Mouse (Mus musculus) lung, embryonic 16.5 days (tissue): Measurements from ENCODE around the gene Pla2g4b. TPM values are rescaled to one million over a fixed set of nuclear protein-coding genes. Genes with fewer than 3 reads are reported as not detected.

Experiments used
- ATAC-seq: fragments of 200-750 bp; cut with Nextera tagmentation; 2 replicates; pipeline ENCODE4 v1.8.0; 2017; ENCODE audit warnings: low read depth, mild to moderate bottlenecking, moderate library complexity
- H3K27ac ChIP-seq: fragments of 300-500 bp; sonication (generic); 2 replicates; pipeline ENCODE4 v1.5.1; 2014; ENCODE audit warnings: mild to moderate bottlenecking, control low read depth, low read length
- H3K27me3 ChIP-seq: fragments of 300-500 bp; sonication (generic); 2 replicates; pipeline ENCODE4 v1.6.1; 2014; ENCODE audit warnings: low read depth, low read length, mixed read lengths; ENCODE audit not compliant: control insufficient read depth, insufficient read depth
- H3K36me3 ChIP-seq: fragments of 300-500 bp; sonication (generic); 2 replicates; pipeline ENCODE4 v1.6.1; 2014; ENCODE audit warnings: low read length; ENCODE audit not compliant: control insufficient read depth, insufficient read depth
- H3K4me1 ChIP-seq: fragments of 300-500 bp; sonication (generic); replicated peaks from 2 replicates; pipeline ENCODE4 v1.6.1; 2014; ENCODE audit warnings: low read length, mixed read lengths; ENCODE audit not compliant: control insufficient read depth, insufficient read depth
- H3K4me2 ChIP-seq: fragments of 300-500 bp; sonication (generic); 2 replicates; pipeline ENCODE4 v1.6.1; 2014; ENCODE audit warnings: low read depth, low read length, control low read depth
- H3K4me3 ChIP-seq: fragments of 300-500 bp; sonication (generic); 2 replicates; pipeline ENCODE4 v1.5.1; 2014; ENCODE audit warnings: mild to moderate bottlenecking, low read length, control low read depth
- H3K9ac ChIP-seq: fragments of 300-500 bp; sonication (generic); 2 replicates; pipeline ENCODE4 v1.6.1; 2014; ENCODE audit warnings: low read length, control low read depth
- H3K9me3 ChIP-seq: fragments of 300-500 bp; sonication (generic); 2 replicates; pipeline ENCODE4 v1.6.1; 2016; ENCODE audit warnings: low read length; ENCODE audit not compliant: control insufficient read depth
- WGBS: fragments of 180-500 bp; shearing (Covaris S2); extraction: QIAGEN DNeasy Blood & Tissue Kit; methylation state at CpG from one replicate; pipeline ENCODE4 v1.1.7; 2014; 5-methylcytosine and 5-hydroxymethylcytosine counted together
- polyA plus RNA-seq: library from polyadenylated mRNA; unstranded; fragments of >200 nt; fragmentation: Nextera tagmentation; extraction: Ambion mirVana; gene quantifications from 2 replicates; pipeline ENCODE4 v1.2.1, GENCODE M21; 2015

The Pla2g4b gene
- polyA plus RNA-seq, 1 experiment from 2014 or later, result 1.1 TPM

DNA sequence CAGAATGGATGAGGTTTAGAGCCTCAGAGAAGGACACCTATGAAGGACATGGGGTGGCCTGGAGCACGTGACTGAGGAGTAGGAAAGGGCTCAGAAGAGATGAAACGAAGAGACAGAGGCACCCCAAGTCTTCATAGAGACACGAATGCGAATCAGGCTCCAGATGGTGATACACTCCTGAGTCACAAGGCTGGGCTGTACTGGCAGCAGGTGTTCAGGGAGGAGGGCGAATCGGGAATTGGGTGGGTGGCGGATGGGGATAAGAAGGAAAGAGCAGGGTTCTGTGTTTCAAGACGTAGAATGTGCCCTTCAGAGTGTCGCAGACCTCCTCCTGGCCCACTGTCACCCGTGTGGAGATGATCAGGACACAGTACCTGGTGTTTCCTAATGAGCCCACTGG lies 32.0 kb downstream of the Pla2g4b start:
- ATAC-seq, result no peak

DNA sequence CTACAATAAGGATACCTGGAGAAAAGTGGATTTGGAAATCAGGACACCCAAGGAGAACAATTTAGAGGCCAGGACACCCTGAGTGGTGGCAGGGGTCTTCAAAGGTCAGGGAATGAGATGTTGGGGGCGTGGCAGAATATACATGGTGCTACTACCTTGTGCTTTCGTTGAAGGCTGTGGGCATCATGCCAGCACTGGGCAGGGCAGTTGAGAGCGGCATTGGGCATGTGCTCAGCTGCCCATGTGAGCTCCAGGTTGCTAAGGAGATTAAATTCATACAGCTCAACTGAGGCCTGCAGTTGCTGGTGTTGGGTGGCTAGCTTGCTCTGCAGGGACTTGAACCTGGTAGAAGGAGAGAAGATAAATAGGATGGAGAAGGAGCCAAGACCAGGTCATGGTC lies 33.0 kb downstream of the Pla2g4b start:
- Histone ChIP-seq H3K9ac (no peak overlapping the region), H3K27ac (no peak overlapping the region), H3K4me2 (no peak overlapping the region), H3K4me1 (peaks cover 4% of the 10 kb centered on the region), H3K36me3 (no peaks in the 10 kb centered on the region), H3K27me3 (no peaks in the 10 kb centered on the region), H3K9me3 (no peaks in the 10 kb centered on the region), H3K4me3 (no peak overlapping the region)
- 68% methylated on average over 3 of the region's 3 CpGs for WGBS
- ATAC-seq, result peak; percentile 60

More for the DNA sequence above, 32.0 kb downstream of the Pla2g4b start:
- H3K9me3 ChIP-seq, result no peaks in the 10 kb centered on the region
- no peaks in the 10 kb centered on the region for H3K36me3 ChIP-seq
- H3K4me1 ChIP-seq, result peaks cover 12% of the 10 kb centered on the region
- H3K27me3 ChIP-seq, result no peaks in the 10 kb centered on the region
- WGBS, result 88% methylated on average over 10 of the region's 10 CpGs
- H3K9ac ChIP-seq, result no peak overlapping the region
- no peak overlapping the region for H3K4me3 ChIP-seq
- H3K4me2 ChIP-seq, result no peak overlapping the region
- H3K27ac ChIP-seq, result no peak overlapping the region

DNA sequence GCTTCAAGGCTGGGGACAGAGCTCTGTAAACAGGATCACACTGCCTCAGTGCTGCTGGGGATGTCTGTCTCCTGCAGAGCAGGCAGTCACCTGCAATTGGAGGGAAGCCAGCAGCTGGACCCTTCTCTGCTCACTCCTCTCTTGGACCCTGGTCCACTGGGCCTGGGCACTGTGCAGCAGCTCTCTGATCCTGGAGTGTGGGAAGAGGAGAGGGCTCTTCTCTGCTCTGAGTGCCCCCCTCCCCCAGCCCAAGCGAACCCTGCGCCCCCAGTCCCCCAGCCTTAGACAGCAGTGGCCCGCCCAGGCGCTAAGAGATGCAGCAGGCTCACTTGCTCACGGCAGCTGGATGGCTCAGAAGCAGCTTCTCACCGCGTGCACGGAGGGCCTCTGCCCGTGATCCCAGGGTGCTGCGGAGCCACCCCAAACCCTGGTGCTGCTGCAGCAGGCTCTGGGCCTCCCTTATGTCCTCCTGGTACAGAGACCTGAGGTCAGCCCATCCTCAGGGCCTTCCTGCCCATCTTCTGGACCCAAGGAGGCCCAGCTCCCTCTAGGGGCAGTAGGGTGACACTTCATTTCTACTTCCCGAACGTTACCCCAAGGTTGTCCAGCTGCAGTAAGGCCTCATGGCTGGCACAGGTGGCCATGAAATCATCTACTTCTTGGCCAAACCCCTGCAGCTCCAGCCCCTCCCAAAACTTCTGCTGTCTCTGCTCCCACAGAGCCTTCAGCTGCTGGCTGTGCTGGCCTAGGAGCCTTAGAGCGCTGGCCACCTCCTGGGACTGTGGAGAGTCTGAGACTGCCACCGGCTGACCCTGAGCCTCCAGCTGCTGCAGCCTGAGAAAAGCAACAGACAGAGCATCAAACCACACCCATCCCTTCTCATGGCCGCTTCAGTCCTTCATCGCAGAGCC lies 35.6 kb downstream of the Pla2g4b start:
- Histone ChIP-seq H3K9me3 (no peaks in the 10 kb centered on the region), H3K4me1 (no peaks in the 10 kb centered on the region), H3K9ac (no peak overlapping the region), H3K27ac (no peak overlapping the region), H3K4me3 (no peak overlapping the region), H3K4me2 (no peak overlapping the region), H3K27me3 (no peaks in the 10 kb centered on the region), H3K36me3 (no peaks in the 10 kb centered on the region)
- peak; percentile 45; the same call in 1 of the 2 replicates for ATAC-seq
- 39% methylated on average over 16 of the region's 16 CpGs for WGBS

DNA sequence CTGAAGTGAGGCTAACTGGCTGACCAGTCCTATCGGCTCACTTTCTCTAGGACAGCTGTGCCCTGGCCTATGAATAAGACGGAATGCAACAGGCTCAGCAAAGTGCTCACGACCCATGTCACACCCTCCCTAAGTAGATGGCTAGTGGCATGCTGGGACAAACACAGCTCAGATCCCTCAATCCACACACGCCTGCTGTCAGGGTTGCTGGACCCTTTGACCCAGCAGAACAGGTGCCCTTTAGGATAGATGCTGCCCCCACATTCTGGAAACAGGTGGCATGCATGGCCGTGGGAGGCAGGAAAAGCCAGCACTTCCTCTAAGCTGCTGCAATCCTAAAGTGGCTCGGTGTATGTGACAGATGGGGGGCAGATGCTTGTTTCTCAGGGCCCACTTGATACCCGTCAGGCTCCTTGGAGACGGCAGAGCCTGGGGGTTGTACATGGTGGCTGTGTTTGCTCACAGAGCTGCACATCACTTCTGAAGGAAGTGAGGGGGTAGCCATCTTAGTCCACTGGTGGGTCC lies 36.3 kb downstream of the Pla2g4b start:
- H3K4me3 ChIP-seq, result no peak overlapping the region
- 54% methylated on average over 8 of the region's 8 CpGs for WGBS
- no peak for ATAC-seq
- no peaks in the 10 kb centered on the region for H3K27me3 ChIP-seq
- H3K36me3 ChIP-seq, result no peaks in the 10 kb centered on the region
- no peak overlapping the region for H3K9ac ChIP-seq
- H3K9me3 ChIP-seq, result no peaks in the 10 kb centered on the region
- H3K4me2 ChIP-seq, result no peak overlapping the region
- H3K27ac ChIP-seq, result no peak overlapping the region
- H3K4me1 ChIP-seq, result no peaks in the 10 kb centered on the region

DNA sequence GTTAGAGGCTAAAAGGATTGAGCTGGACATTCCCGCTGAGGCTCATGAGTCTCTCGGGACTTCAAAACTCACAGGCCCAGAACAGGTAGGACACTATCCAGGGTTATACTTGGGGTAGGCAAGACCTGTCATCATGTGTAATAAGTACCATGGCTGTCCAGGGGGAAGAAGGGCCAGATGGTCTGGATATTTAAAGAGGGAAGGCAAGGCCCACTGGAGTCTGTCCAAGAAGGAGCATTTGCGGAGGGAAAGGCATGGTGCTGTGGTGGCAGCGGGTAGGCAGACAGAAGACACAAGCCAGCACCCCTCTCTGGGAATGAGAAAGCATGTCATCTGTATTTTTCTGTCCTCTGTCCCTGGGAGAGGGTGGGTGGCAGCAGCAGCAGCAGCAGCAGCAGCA lies 40.9 kb downstream of the Pla2g4b start:
- no peak overlapping the region for H3K4me2 ChIP-seq

DNA sequence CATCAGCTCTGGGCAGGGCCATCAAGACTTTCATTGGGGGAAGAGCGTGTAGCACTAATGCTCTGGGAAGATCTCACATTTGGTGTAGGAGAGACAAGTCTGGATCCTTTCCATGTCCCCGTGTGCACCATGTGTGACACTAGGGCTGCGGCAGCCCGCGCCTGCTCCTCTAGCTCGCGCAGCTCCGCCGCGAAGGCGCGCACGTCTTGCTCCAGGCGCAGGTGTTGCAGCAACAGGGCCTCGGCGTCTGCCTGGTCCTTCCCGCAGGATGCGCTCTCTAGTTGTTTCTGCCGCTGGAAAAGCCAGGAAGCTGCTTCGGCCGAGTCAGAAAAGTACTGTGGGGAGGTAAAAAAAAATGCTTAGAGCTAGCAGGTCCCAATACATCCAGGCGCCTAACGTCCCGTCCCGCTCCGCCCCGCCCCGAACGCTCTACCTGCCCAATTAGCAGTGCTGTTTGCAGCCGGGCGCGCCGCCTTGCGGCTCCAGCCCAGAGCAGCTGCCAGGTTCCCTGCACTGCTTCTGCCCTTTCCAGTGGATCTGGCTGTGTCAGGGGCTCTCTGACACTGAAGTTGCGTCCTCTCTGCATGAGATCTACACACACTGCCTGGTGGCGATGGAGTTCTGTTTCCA lies 43.0 kb downstream of the Pla2g4b start:
- Histone ChIP-seq H3K4me2 (peak overlapping the region; percentile 56), H3K9me3 (no peaks in the 10 kb centered on the region), H3K9ac (peak overlapping the region; percentile 39), H3K27me3 (peaks cover 14% of the 10 kb centered on the region), H3K4me1 (peaks cover 3% of the 10 kb centered on the region), H3K27ac (no peak overlapping the region), H3K36me3 (no peaks in the 10 kb centered on the region), H3K4me3 (peak overlapping the region; percentile 41)
- ATAC-seq, result peak; percentile 86
- 2% methylated on average over 36 of the region's 36 CpGs for WGBS

More for the DNA sequence above, 40.9 kb downstream of the Pla2g4b start:
- Histone ChIP-seq H3K27ac (no peak overlapping the region), H3K27me3 (peaks cover 14% of the 10 kb centered on the region), H3K4me3 (no peak overlapping the region), H3K9ac (no peak overlapping the region), H3K36me3 (no peaks in the 10 kb centered on the region), H3K4me1 (peaks cover 3% of the 10 kb centered on the region), H3K9me3 (no peaks in the 10 kb centered on the region)
- no peak for ATAC-seq
- WGBS, result 88% methylated on average over 4 of the region's 4 CpGs

DNA sequence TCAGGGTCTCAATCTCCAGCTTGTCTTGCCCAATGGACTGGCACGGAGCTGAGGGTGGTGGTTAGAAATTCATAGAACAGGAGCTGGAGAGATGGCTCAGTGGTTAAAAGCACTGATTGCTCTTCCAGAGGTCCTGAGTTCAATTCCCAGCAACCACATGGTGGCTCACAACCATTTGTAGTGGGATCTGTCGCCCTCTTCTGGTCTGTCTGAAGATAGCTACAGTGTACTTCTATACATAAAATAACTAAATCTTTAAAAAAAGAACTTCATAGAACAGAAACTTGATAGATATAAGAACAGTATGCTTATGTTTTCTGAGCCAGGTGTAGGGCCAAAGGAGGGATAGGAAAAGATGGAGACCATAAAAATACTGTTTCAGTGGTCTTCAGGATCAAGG lies 49.2 kb downstream of the Pla2g4b start:
- Histone ChIP-seq H3K4me1 (no peaks in the 10 kb centered on the region; the same call in 1 of the 2 replicates), H3K27ac (no peak overlapping the region), H3K4me2 (no peak overlapping the region), H3K27me3 (peaks cover under 1% of the 10 kb centered on the region; the same call in 1 of the 2 replicates), H3K9me3 (no peaks in the 10 kb centered on the region), H3K4me3 (no peak overlapping the region), H3K9ac (no peak overlapping the region), H3K36me3 (no peaks in the 10 kb centered on the region)
- no peak for ATAC-seq
- WGBS, result 70% methylated on average over 2 of the region's 2 CpGs

DNA sequence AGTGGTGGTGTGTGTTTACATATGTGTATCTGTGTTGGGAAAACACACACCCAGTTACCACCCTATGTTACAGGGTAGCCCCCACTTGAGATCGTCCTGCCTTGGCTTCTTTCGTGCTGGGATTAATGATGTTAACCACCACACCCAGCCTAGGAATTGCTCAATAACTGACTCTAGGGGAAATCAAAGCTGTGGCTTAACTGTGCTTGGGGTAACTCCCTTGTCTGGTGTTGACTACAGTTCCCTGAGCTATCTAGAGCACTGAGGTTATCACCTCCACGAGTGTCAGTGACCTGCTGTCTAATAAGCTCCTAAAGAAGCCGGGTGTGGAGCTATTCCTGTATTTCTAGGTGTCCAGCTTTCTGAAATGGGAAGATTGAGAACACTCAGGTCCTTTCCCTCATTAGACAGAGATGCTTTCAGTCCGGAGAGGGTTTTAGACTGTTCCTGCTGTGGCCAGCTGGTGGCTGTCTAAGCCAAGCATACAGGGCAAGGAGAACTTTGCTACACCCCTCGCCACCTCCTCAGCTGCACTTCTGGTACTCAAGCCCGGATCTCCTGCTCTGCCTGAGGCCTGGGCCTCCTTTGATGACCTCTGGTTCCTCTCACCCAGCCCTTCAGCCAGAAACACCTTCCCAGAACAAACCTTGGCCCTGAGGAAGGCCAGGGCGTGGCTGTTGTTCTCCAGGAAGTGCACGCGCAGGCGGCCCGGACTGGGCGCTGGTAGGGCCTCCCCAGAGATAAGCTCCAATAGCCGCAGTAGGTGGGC lies 51.6 kb downstream of the Pla2g4b start:
- Histone ChIP-seq H3K4me3 (no peak overlapping the region), H3K4me1 (no peaks in the 10 kb centered on the region; the same call in 1 of the 2 replicates), H3K27me3 (no peaks in the 10 kb centered on the region), H3K27ac (no peak overlapping the region), H3K36me3 (no peaks in the 10 kb centered on the region), H3K9ac (no peak overlapping the region; the same call in 1 of the 2 replicates), H3K4me2 (no peak overlapping the region), H3K9me3 (no peaks in the 10 kb centered on the region)
- ATAC-seq, result peak; percentile 83
- 51% methylated on average over 14 of the region's 14 CpGs for WGBS
